Mouse (Mus musculus) forebrain, embryonic 12.5 days (tissue): Measurements from ENCODE around the gene Elane. TPM values are rescaled to one million over a fixed set of nuclear protein-coding genes. Genes with fewer than 3 reads are reported as not detected.

Experiments
- ATAC-seq: fragments of 200-750 bp; cut with Nextera tagmentation; 2 replicates; pipeline ENCODE4 v1.8.0; 2017; ENCODE audit warnings: moderate TSS enrichment; ENCODE audit not compliant: low FRiP score
- H3K27ac ChIP-seq: fragments of 300-500 bp; sonication (generic); 2 replicates; pipeline ENCODE4 v1.5.1; 2016; ENCODE audit warnings: mild to moderate bottlenecking
- H3K27me3 ChIP-seq: fragments of 300-500 bp; sonication (generic); 2 replicates; pipeline ENCODE4 v1.6.1; 2016; ENCODE audit warnings: mild to moderate bottlenecking
- H3K36me3 ChIP-seq: fragments of 300-500 bp; sonication (generic); replicated peaks from 2 replicates; pipeline ENCODE4 v1.6.1; 2016; ENCODE audit warnings: mild to moderate bottlenecking
- H3K4me1 ChIP-seq: fragments of 300-500 bp; sonication (generic); 2 replicates; pipeline ENCODE4 v1.6.1; 2016
- H3K4me2 ChIP-seq: fragments of 300-500 bp; sonication (generic); 2 replicates; pipeline ENCODE4 v1.6.1; 2016; ENCODE audit warnings: mild to moderate bottlenecking, moderate library complexity
- H3K4me3 ChIP-seq: fragments of 300-500 bp; sonication (generic); replicated peaks from 2 replicates; pipeline ENCODE4 v1.5.1; 2016; ENCODE audit warnings: mild to moderate bottlenecking
- H3K9ac ChIP-seq: fragments of 300-500 bp; sonication (generic); 2 replicates; pipeline ENCODE4 v1.6.1; 2016; ENCODE audit warnings: mild to moderate bottlenecking
- H3K9me3 ChIP-seq: fragments of 300-500 bp; sonication (generic); 2 replicates; pipeline ENCODE4 v1.6.1; 2016
- WGBS: fragments of 180-500 bp; shearing (Covaris S2); methylation state at CpG from one replicate; pipeline ENCODE4 v1.1.7; 2016; 5-methylcytosine and 5-hydroxymethylcytosine counted together
- polyA plus RNA-seq: library from polyadenylated mRNA; unstranded; fragments of >200 nt; fragmentation: Nextera tagmentation; extraction: Ambion mirVana; gene quantifications from 2 replicates; pipeline ENCODE4 v1.2.1, GENCODE M21; 2016

Elane gene
- polyA plus RNA-seq = not detected in 2 replicates

- peaks cover 51% of the 10 kb centered on the region for H3K27me3 ChIP-seq
- H3K9me3 ChIP-seq = no peaks in the 10 kb centered on the region
- H3K4me3 ChIP-seq = no peak within 1 kb of the TSS
- no peak within 1 kb of the TSS for H3K27ac ChIP-seq
- no peak for ATAC-seq
- no peak within 1 kb of the TSS for H3K4me2 ChIP-seq
- H3K36me3 ChIP-seq = no peaks in the 10 kb centered on the region
- no peak within 1 kb of the TSS for H3K9ac ChIP-seq
- peaks cover 15% of the 10 kb centered on the region for H3K4me1 ChIP-seq
- 84% methylated on average over 6 of the region's 6 CpGs for whole genome bisulfite sequencing
Measured at GRCm38 (mm10) chr10:79886054-79886453, at the start of gene Elane. Elane (plus strand) TSS chr10:79886247.

- no peak overlapping the region for H3K4me2 ChIP-seq
- no peak overlapping the region for H3K4me3 ChIP-seq
- H3K4me1 ChIP-seq = peaks cover 12% of the 10 kb centered on the region
- no peak overlapping the region for H3K27ac ChIP-seq
- H3K27me3 ChIP-seq = no peaks in the 10 kb centered on the region
- H3K9me3 ChIP-seq = no peaks in the 10 kb centered on the region
- no peak overlapping the region for H3K9ac ChIP-seq
- H3K36me3 ChIP-seq = no peaks in the 10 kb centered on the region
- 94% methylated on average over 3 of the region's 3 CpGs for WGBS
- no peak for ATAC-seq
Measured at GRCm38 (mm10) chr10:79836918-79837317, 49.1 kb upstream of the Elane start.

GRCm38 (mm10) chr10:79838151-79838550, 47.9 kb upstream of the Elane start:
- no peak overlapping the region for H3K4me2 ChIP-seq
- 83% methylated on average over 2 of the region's 2 CpGs for WGBS
- no peaks in the 10 kb centered on the region for H3K27me3 ChIP-seq
- no peak for ATAC-seq
- H3K9me3 ChIP-seq = no peaks in the 10 kb centered on the region
- H3K4me3 ChIP-seq = no peak overlapping the region
- no peak overlapping the region for H3K9ac ChIP-seq
- H3K4me1 ChIP-seq = peaks cover 22% of the 10 kb centered on the region
- H3K27ac ChIP-seq = no peak overlapping the region
- H3K36me3 ChIP-seq = no peaks in the 10 kb centered on the region

GRCm38 (mm10) chr10:79840091-79840490, 46.0 kb upstream of the Elane start:
- 95% methylated on average over 3 of the region's 3 CpGs for WGBS

GRCm38 (mm10) chr10:79840644-79841551, 45.1 kb upstream of the Elane start:
- Histone ChIP-seq H3K27ac (peak overlapping the region; percentile 73), H3K4me2 (peak overlapping the region; percentile 68), H3K36me3 (no peaks in the 10 kb centered on the region), H3K4me3 (peak overlapping the region; percentile 33), H3K4me1 (peaks cover 29% of the 10 kb centered on the region), H3K27me3 (no peaks in the 10 kb centered on the region), H3K9ac (peak overlapping the region; percentile 54), H3K9me3 (no peaks in the 10 kb centered on the region)
- peak; percentile 80 for ATAC-seq
- 1% methylated on average over 24 of the region's 24 CpGs for WGBS

More at GRCm38 (mm10) chr10:79840091-79840490, 46.0 kb upstream of the Elane start:
- no peak overlapping the region for H3K4me3 ChIP-seq
- no peak overlapping the region for H3K4me2 ChIP-seq
- no peaks in the 10 kb centered on the region for H3K9me3 ChIP-seq
- no peak overlapping the region for H3K9ac ChIP-seq
- H3K4me1 ChIP-seq = peaks cover 29% of the 10 kb centered on the region
- H3K27ac ChIP-seq = peak overlapping the region; percentile 73
- no peaks in the 10 kb centered on the region for H3K27me3 ChIP-seq
- ATAC-seq = no peak
- H3K36me3 ChIP-seq = no peaks in the 10 kb centered on the region

- Histone ChIP-seq H3K9ac (no peak overlapping the region), H3K27me3 (no peaks in the 10 kb centered on the region), H3K4me1 (peaks cover 29% of the 10 kb centered on the region), H3K9me3 (no peaks in the 10 kb centered on the region), H3K27ac (0 out of 2 replicates have a peak overlapping the region, but pooled peaks have one; percentile 2), H3K4me3 (no peak overlapping the region), H3K4me2 (no peak overlapping the region), H3K36me3 (no peaks in the 10 kb centered on the region)
- ATAC-seq = no peak
- 83% methylated on average over 3 of the region's 3 CpGs for WGBS
Measured at GRCm38 (mm10) chr10:79842322-79842721, 43.7 kb upstream of the Elane start.

- Histone ChIP-seq H3K9me3 (no peaks in the 10 kb centered on the region), H3K4me1 (peaks cover 32% of the 10 kb centered on the region), H3K27ac (no peak overlapping the region), H3K9ac (no peak overlapping the region), H3K4me3 (no peak overlapping the region), H3K4me2 (peak overlapping the region; percentile 4; the same call in 1 of the 2 replicates), H3K36me3 (no peaks in the 10 kb centered on the region), H3K27me3 (no peaks in the 10 kb centered on the region)
- WGBS = 72% methylated on average over 6 of the region's 6 CpGs
- ATAC-seq = no peak
Measured at GRCm38 (mm10) chr10:79843476-79843875, 42.6 kb upstream of the Elane start.

- H3K9me3 ChIP-seq = no peaks in the 10 kb centered on the region
- H3K4me1 ChIP-seq = peaks cover 24% of the 10 kb centered on the region
- H3K9ac ChIP-seq = no peak overlapping the region
- ATAC-seq = no peak
- no peaks in the 10 kb centered on the region for H3K36me3 ChIP-seq
- H3K27ac ChIP-seq = no peak overlapping the region
- H3K4me2 ChIP-seq = no peak overlapping the region
- no peaks in the 10 kb centered on the region for H3K27me3 ChIP-seq
- WGBS = 73% methylated on average over 5 of the region's 5 CpGs
- no peak overlapping the region for H3K4me3 ChIP-seq
Measured at GRCm38 (mm10) chr10:79846553-79846952, 39.5 kb upstream of the Elane start.

- Histone ChIP-seq H3K4me2 (no peak overlapping the region), H3K27ac (no peak overlapping the region), H3K9me3 (no peaks in the 10 kb centered on the region), H3K36me3 (no peaks in the 10 kb centered on the region), H3K27me3 (no peaks in the 10 kb centered on the region), H3K4me1 (peaks cover 27% of the 10 kb centered on the region), H3K4me3 (no peak overlapping the region), H3K9ac (no peak overlapping the region)
- no peak for ATAC-seq
- WGBS = 85% methylated on average over 8 of the region's 8 CpGs
Measured at GRCm38 (mm10) chr10:79849941-79850628, 36.0 kb upstream of the Elane start.

GRCm38 (mm10) chr10:79851653-79852052, 34.4 kb upstream of the Elane start:
- H3K27ac ChIP-seq = peak overlapping the region; percentile 100
- H3K9me3 ChIP-seq = no peaks in the 10 kb centered on the region
- no peak overlapping the region for H3K4me3 ChIP-seq
- WGBS = 85% methylated on average over 3 of the region's 3 CpGs
- ATAC-seq = no peak
- peaks cover 5% of the 10 kb centered on the region for H3K36me3 ChIP-seq
- H3K9ac ChIP-seq = peak overlapping the region; percentile 90; the same call in 1 of the 2 replicates
- peak overlapping the region; percentile 91 for H3K4me2 ChIP-seq
- no peaks in the 10 kb centered on the region for H3K27me3 ChIP-seq
- H3K4me1 ChIP-seq = peaks cover 39% of the 10 kb centered on the region

- no peak for ATAC-seq
- 63% methylated on average over 9 of the region's 9 CpGs for WGBS
- Histone ChIP-seq H3K9ac (peak overlapping the region; percentile 90), H3K4me3 (peak overlapping the region; percentile 99), H3K36me3 (peaks cover 11% of the 10 kb centered on the region), H3K27me3 (no peaks in the 10 kb centered on the region), H3K4me1 (peaks cover 45% of the 10 kb centered on the region), H3K4me2 (peak overlapping the region; percentile 91), H3K27ac (peak overlapping the region; percentile 100), H3K9me3 (no peaks in the 10 kb centered on the region)
Measured at GRCm38 (mm10) chr10:79852107-79852789, 33.8 kb upstream of the Elane start.

GRCm38 (mm10) chr10:79852827-79853226, 33.2 kb upstream of the Elane start:
- H3K27me3 ChIP-seq = no peaks in the 10 kb centered on the region
- peak overlapping the region; percentile 91 for H3K4me2 ChIP-seq
- no peak for ATAC-seq
- peaks cover 51% of the 10 kb centered on the region for H3K4me1 ChIP-seq
- no peaks in the 10 kb centered on the region for H3K9me3 ChIP-seq
- peak overlapping the region; percentile 100 for H3K27ac ChIP-seq
- WGBS = 29% methylated on average over 8 of the region's 8 CpGs
- H3K4me3 ChIP-seq = peak overlapping the region; percentile 99
- peak overlapping the region; percentile 90 for H3K9ac ChIP-seq
- H3K36me3 ChIP-seq = peaks cover 16% of the 10 kb centered on the region
